Mouse (Mus musculus) heart, adult 18-20 months (tissue): ENCODE measurements around the gene Fam173a. TPM values are rescaled to one million over a fixed set of nuclear protein-coding genes. Genes with fewer than 3 reads are reported as not detected.
A peak's percentile ranks its signal among the peaks of the same experiment; 100 is the strongest.

Experiments
- DNase-seq, 2 experiments: peaks; one replicate each; pipeline ENCODE4 v3.0.0; 2021 to 2022; ENCODE audit warnings: mixed read lengths in 1 of 2
- long read RNA-seq, 2 experiments: library from polyadenylated mRNA; stranded (forward); transcript quantifications; one replicate each; pipeline ENCODE4 v2.0.0; 2021
- total RNA-seq, 2 experiments: library from RNA; stranded (reverse); gene quantifications; 2 replicates each; pipeline ENCODE4 v1.2.3; 2021

Fam173a gene
- 10 to 100 TPM; 45.5 to 51.5 TPM for total RNA-seq
- long read RNA-seq, experiment 1, transcript Fam173a-201 (5 exons, 1,321 nt): major isoform, 22 of 29 reads
- long read RNA-seq, experiment 1, partial matches to known transcripts: 3 of 29 reads
- long read RNA-seq, experiment 1, other reads (novel, unspliced or antisense): 1 of 29 reads
- long read RNA-seq, experiment 2, transcript Fam173a-201 (5 exons, 1,321 nt): major isoform, 15 of 18 reads
- long read RNA-seq, experiment 2, partial matches to known transcripts: 1 of 18 reads
- long read RNA-seq, experiment 2, other reads (novel, unspliced or antisense): 0 of 18 reads

GRCm38 (mm10) chr17:25792615-25793014, at the start of gene Fam173a:
Gene Fam173a (minus strand): TSS chr17:25792901.
- DNase-seq: peak; percentile 85 to 89

GRCm38 (mm10) chr17:25841117-25841880, 48.6 kb upstream of the Fam173a start, which contains the start of gene Gm20683:
Gene Gm20683 (minus strand): TSS chr17:25841763.
- no peak for DNase-seq

GRCm38 (mm10) chr17:25840519-25840918, 47.8 kb upstream of the Fam173a start:
- DNase-seq: no peak

GRCm38 (mm10) chr17:25839455-25840235, 46.9 kb upstream of the Fam173a start:
- no peak for DNase-seq

- DNase-seq: no peak
Measured at GRCm38 (mm10) chr17:25838904-25839303, 46.2 kb upstream of the Fam173a start.

- no peak for DNase-seq
Measured at GRCm38 (mm10) chr17:25837533-25837932, 44.8 kb upstream of the Fam173a start.

GRCm38 (mm10) chr17:25837076-25837410, 44.3 kb upstream of the Fam173a start, which contains the start of gene Rhbdl1:
Gene Rhbdl1 (minus strand): TSS chr17:25837295.
- DNase-seq: peak; percentile 78 to 82

GRCm38 (mm10) chr17:25836397-25837075, 43.8 kb upstream of the Fam173a start:
- peak; percentile 47 for DNase-seq

GRCm38 (mm10) chr17:25835816-25836215, 43.1 kb upstream of the Fam173a start:
- no peak for DNase-seq

- DNase-seq: no peak
Measured at GRCm38 (mm10) chr17:25835301-25835700, 42.6 kb upstream of the Fam173a start.

- DNase-seq: no peak
Measured at GRCm38 (mm10) chr17:25834595-25835222, 42.0 kb upstream of the Fam173a start.

- peak; percentile 47 to 59 for DNase-seq
Measured at GRCm38 (mm10) chr17:25833961-25834594, 41.4 kb upstream of the Fam173a start.

- DNase-seq: peak; percentile 95
Measured at GRCm38 (mm10) chr17:25833291-25833663, 40.6 kb upstream of the Fam173a start, which contains the start of gene Stub1. Gene Stub1 (minus strand): TSS chr17:25833404.

- peak; percentile 100 for DNase-seq
Measured at GRCm38 (mm10) chr17:25832436-25833290, 40.0 kb upstream of the Fam173a start.

GRCm38 (mm10) chr17:25831451-25832281, 39.0 kb upstream of the Fam173a start:
- DNase-seq: peak; percentile 41 to 51

- DNase-seq: no peak
Measured at GRCm38 (mm10) chr17:25830806-25831431, 38.2 kb upstream of the Fam173a start.

GRCm38 (mm10) chr17:25830200-25830753, 37.6 kb upstream of the Fam173a start:
- no peak for DNase-seq

- DNase-seq: no peak
Measured at GRCm38 (mm10) chr17:25829558-25830017, 36.9 kb upstream of the Fam173a start.
